Mouse (Mus musculus) splenic B cell, adult 2 months (primary cell): ENCODE results near the gene Slc26a3.

Experiments
- DNase-seq: peaks from one replicate; pipeline ENCODE4 v3.0.0-alpha.2; 2011; ENCODE audit warnings: low read depth, low spot score
- H3K27me3 ChIP-seq: 2 replicates; pipeline ENCODE4 v1.6.1; 2012; ENCODE audit warnings: mild to moderate bottlenecking, low read length, moderate library complexity, mixed read lengths; ENCODE audit not compliant: control insufficient read depth, poor library complexity, insufficient read depth, severe bottlenecking
- H3K36me3 ChIP-seq: 2 replicates; pipeline ENCODE4 v1.6.1; 2012; ENCODE audit warnings: mild to moderate bottlenecking, low read length, moderate library complexity, mixed read lengths; ENCODE audit not compliant: control insufficient read depth, poor library complexity, insufficient read depth, severe bottlenecking

Slc26a3 gene

GRCm38 (mm10) chr12:31520119-31520518 lies 129.4 kb downstream of the Slc26a3 start:
- H3K27me3 ChIP-seq, result no peaks in the 10 kb centered on the region
- H3K36me3 ChIP-seq, result no peaks in the 10 kb centered on the region
- no peak for DNase-seq

GRCm38 (mm10) chr12:31521371-31521770 lies 130.7 kb downstream of the Slc26a3 start:
- DNase-seq, result no peak
- Histone ChIP-seq H3K27me3 (no peaks in the 10 kb centered on the region), H3K36me3 (no peaks in the 10 kb centered on the region)
